Mouse (Mus musculus): ENCODE results near the gene Gpr68. TPM values are rescaled to one million over a fixed set of nuclear protein-coding genes. Genes with fewer than 3 reads are reported as not detected.
A peak's percentile ranks its signal among the peaks of the same experiment; 100 is the strongest.

Gene Gpr68
- 11.0 and 11.6 TPM in 2 replicates for polyA plus RNA-seq (2012; rRNA removed)

DNA sequence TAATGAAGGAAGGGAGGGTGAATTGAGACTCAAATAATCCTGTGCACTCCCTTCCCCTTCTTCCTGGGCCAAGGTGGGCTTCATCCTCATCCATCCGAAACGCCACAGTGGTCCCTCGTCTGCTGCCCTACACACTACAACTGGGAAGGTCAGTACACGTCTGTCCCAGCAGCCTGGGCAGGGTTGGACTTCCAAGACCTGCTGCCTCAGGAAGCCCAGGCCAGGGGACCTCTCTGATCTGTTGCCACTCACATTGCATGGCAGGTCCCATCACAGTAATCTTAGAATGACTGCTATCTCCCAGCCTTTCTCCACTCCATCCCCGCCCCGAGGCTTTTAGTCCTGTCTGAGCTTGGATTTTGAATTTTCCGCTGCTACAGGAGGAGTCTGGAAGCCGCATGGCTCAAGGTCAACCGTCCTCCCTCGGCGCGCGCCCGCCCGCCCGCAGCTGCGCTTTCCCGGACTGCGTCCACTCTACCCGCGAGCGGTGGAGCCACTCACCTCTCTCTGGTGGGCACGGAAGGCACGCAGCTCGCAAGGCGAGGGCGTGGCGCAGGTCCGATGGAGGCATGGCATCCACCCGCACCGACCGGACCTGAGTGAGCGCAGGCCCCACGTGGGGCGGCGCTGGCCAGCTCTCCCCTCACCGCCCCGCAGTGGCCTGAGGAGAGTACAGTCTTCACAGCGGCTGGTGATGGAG lies at the start of gene Gpr68:
Gene Gpr68 (minus strand): TSS at position 601 of the 700 bp plus-strand sequence.
- no peak within 1 kb of the TSS for H3K27ac ChIP-seq (ENCODE audit: insufficient read depth, low read length)
- TF ChIP-seq CTCF (IDR thresholded peaks at IDR 0.05; ENCODE audit: extremely low read depth, insufficient read depth, low read length): no peak
- no peak for TF ChIP-seq POLR2A (IDR thresholded peaks at IDR 0.05; ENCODE audit: extremely low read depth, insufficient read depth, low read length)

GRCm38 (mm10) chr12:100957257-100957656 lies 49.3 kb upstream of the Gpr68 start:
- Histone ChIP-seq H3K27ac (ENCODE audit: insufficient read depth, low read length) (no peak overlapping the region), H3K4me3 (ENCODE audit: insufficient read depth, low read length) (no peak overlapping the region), H3K4me1 (ENCODE audit: control insufficient read depth, insufficient read depth, low read length) (no peaks in the 10 kb centered on the region)
- TF ChIP-seq CTCF (IDR thresholded peaks at IDR 0.05; ENCODE audit: extremely low read depth, insufficient read depth, low read length) (no peak), POLR2A (IDR thresholded peaks at IDR 0.05; ENCODE audit: extremely low read depth, insufficient read depth, low read length) (no peak)

More for the DNA sequence above, at the start of gene Gpr68:
- peaks cover 9% of the 10 kb centered on the region for H3K4me1 ChIP-seq (ENCODE audit: control insufficient read depth, insufficient read depth, low read length)
- peak within 1 kb of the TSS; percentile 53 for H3K4me3 ChIP-seq (ENCODE audit: insufficient read depth, low read length)

- no peak overlapping the region for H3K4me3 ChIP-seq (ENCODE audit: insufficient read depth, low read length)
- no peak for TF ChIP-seq POLR2A (IDR thresholded peaks at IDR 0.05; ENCODE audit: extremely low read depth, insufficient read depth, low read length)
- no peak for TF ChIP-seq CTCF (IDR thresholded peaks at IDR 0.05; ENCODE audit: extremely low read depth, insufficient read depth, low read length)
- H3K27ac ChIP-seq (ENCODE audit: insufficient read depth, low read length): no peak overlapping the region
- no peaks in the 10 kb centered on the region for H3K4me1 ChIP-seq (ENCODE audit: control insufficient read depth, insufficient read depth, low read length)
Measured at GRCm38 (mm10) chr12:100956825-100957224, 48.8 kb upstream of the Gpr68 start.

DNA sequence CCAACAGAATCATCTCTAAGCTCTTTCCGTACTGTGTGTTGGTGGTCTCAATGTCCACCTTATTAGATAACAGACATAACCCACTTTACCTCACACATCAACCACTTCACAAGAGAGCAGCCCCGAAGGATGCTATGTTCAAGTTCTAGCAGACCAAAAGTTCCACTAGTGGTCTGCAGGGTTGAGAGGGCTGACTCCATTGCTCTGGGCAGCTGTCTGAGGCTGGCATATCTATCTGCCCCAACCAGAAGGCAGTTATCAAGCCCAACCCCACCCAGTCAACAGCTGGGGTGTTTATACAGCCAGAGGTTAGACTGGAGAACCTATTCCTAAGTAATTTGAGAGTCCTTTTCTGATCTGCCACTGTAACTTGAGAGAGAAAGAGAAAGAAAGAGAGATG lies 48.0 kb upstream of the Gpr68 start:
- Histone ChIP-seq H3K27ac (ENCODE audit: insufficient read depth, low read length) (no peak overlapping the region), H3K4me1 (ENCODE audit: control insufficient read depth, insufficient read depth, low read length) (no peaks in the 10 kb centered on the region), H3K4me3 (ENCODE audit: insufficient read depth, low read length) (no peak overlapping the region)
- TF ChIP-seq CTCF (IDR thresholded peaks at IDR 0.05; ENCODE audit: extremely low read depth, insufficient read depth, low read length) (no peak), POLR2A (IDR thresholded peaks at IDR 0.05; ENCODE audit: extremely low read depth, insufficient read depth, low read length) (no peak)

GRCm38 (mm10) chr12:100953926-100954325 lies 45.9 kb upstream of the Gpr68 start:
- no peak for TF ChIP-seq CTCF (IDR thresholded peaks at IDR 0.05; ENCODE audit: extremely low read depth, insufficient read depth, low read length)
- TF ChIP-seq POLR2A (IDR thresholded peaks at IDR 0.05; ENCODE audit: extremely low read depth, insufficient read depth, low read length): no peak
- no peaks in the 10 kb centered on the region for H3K4me1 ChIP-seq (ENCODE audit: control insufficient read depth, insufficient read depth, low read length)

GRCm38 (mm10) chr12:100952193-100952931 lies 44.4 kb upstream of the Gpr68 start:
- Histone ChIP-seq H3K27ac (ENCODE audit: insufficient read depth, low read length) (no peak overlapping the region), H3K4me1 (ENCODE audit: control insufficient read depth, insufficient read depth, low read length) (no peaks in the 10 kb centered on the region), H3K4me3 (ENCODE audit: insufficient read depth, low read length) (no peak overlapping the region)
- TF ChIP-seq CTCF (IDR thresholded peaks at IDR 0.05; ENCODE audit: extremely low read depth, insufficient read depth, low read length) (peak; percentile 76), POLR2A (IDR thresholded peaks at IDR 0.05; ENCODE audit: extremely low read depth, insufficient read depth, low read length) (no peak)

More at GRCm38 (mm10) chr12:100953926-100954325, 45.9 kb upstream of the Gpr68 start:
- no peak overlapping the region for H3K4me3 ChIP-seq (ENCODE audit: insufficient read depth, low read length)
- no peak overlapping the region for H3K27ac ChIP-seq (ENCODE audit: insufficient read depth, low read length)

DNA sequence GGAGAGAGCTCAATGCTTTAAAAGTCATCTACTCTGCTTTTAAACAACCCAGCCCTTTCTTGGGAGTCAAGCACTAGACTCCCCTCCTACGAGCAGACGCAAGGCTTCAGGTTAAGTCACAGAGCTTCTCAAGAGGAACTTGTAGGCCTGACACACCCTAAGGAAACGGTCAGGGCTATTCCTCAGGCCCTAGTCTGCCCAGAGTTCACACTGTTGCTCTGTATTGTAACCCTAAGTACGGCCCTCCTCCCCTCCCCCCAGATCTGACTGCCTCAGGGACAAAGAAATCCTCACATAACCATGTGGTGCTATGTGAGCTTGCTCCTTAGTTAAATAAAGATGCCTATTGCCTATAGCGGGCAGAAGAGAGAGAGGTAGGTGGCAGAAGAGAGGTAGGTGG lies 41.1 kb upstream of the Gpr68 start:
- Histone ChIP-seq H3K4me3 (ENCODE audit: insufficient read depth, low read length) (no peak overlapping the region), H3K4me1 (ENCODE audit: control insufficient read depth, insufficient read depth, low read length) (no peaks in the 10 kb centered on the region), H3K27ac (ENCODE audit: insufficient read depth, low read length) (no peak overlapping the region)
- TF ChIP-seq POLR2A (IDR thresholded peaks at IDR 0.05; ENCODE audit: extremely low read depth, insufficient read depth, low read length) (no peak), CTCF (IDR thresholded peaks at IDR 0.05; ENCODE audit: extremely low read depth, insufficient read depth, low read length) (no peak)

DNA sequence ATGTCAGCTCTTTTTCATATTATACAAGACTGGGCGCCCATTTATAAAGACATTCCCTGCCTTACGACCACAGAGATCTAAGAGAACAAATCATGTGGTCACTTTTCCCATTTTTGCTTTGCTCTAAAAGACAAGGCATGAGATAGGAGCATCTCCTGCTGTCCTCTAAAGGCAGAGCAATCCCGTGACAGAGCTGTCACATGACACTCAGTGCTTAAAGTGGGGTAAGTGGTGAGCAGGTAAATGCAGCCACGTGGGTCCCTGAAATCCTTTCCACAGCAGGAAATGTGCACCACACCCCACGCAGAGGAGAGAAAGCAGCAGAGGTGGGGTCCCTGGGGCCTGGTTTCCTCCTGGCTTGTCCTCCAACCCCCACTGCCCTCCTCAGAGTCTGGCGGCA lies 40.0 kb upstream of the Gpr68 start:
- Histone ChIP-seq H3K4me3 (ENCODE audit: insufficient read depth, low read length) (no peak overlapping the region), H3K27ac (ENCODE audit: insufficient read depth, low read length) (no peak overlapping the region), H3K4me1 (ENCODE audit: control insufficient read depth, insufficient read depth, low read length) (no peaks in the 10 kb centered on the region)
- TF ChIP-seq CTCF (IDR thresholded peaks at IDR 0.05; ENCODE audit: extremely low read depth, insufficient read depth, low read length) (no peak), POLR2A (IDR thresholded peaks at IDR 0.05; ENCODE audit: extremely low read depth, insufficient read depth, low read length) (no peak)

DNA sequence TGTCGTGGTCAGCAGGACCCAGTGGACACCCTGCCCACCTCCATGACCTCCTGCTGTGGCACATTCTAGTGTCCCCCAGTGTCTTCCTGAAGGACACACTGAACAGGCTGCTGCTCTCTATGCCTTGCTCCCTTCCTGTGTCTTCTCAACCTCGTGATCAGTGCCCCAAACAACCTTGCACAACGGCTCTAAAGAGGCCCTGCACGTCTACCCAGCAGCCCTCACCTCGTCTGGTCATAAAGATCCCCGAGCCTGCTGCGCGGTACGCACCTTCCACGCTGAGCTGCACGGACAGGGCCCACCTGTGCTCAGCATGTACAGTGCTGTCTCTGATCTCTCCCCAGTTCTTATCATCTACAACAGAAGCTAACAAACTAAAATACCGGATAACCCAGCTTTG lies 38.0 kb upstream of the Gpr68 start:
- no peak for TF ChIP-seq CTCF (IDR thresholded peaks at IDR 0.05; ENCODE audit: extremely low read depth, insufficient read depth, low read length)
- TF ChIP-seq POLR2A (IDR thresholded peaks at IDR 0.05; ENCODE audit: extremely low read depth, insufficient read depth, low read length): no peak
- Histone ChIP-seq H3K27ac (ENCODE audit: insufficient read depth, low read length) (no peak overlapping the region), H3K4me1 (ENCODE audit: control insufficient read depth, insufficient read depth, low read length) (no peaks in the 10 kb centered on the region)

DNA sequence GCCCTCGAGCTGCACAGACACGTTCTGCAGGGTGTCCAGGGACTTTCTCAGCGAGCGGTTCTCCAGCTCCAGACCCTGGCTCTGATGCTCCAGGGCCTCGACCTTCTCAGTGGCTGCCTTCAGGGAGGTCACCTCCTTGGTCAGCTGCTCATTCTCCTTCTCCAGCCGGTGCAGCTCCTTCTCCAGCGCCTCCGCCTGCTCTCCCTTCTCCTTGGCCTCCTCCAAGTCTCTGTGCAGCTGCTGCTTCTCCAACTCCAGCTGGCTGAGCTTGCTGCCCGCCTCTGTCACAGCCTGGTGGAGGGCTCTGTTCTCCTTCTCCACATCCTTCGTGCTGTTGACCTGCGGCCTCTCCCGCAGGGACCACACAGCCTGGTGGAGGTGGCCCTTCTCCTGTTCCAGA lies 37.5 kb upstream of the Gpr68 start:
- Histone ChIP-seq H3K4me1 (ENCODE audit: control insufficient read depth, insufficient read depth, low read length) (no peaks in the 10 kb centered on the region), H3K4me3 (ENCODE audit: insufficient read depth, low read length) (no peak overlapping the region), H3K27ac (ENCODE audit: insufficient read depth, low read length) (no peak overlapping the region)
- no peak for TF ChIP-seq CTCF (IDR thresholded peaks at IDR 0.05; ENCODE audit: extremely low read depth, insufficient read depth, low read length)
- no peak for TF ChIP-seq POLR2A (IDR thresholded peaks at IDR 0.05; ENCODE audit: extremely low read depth, insufficient read depth, low read length)

More for the DNA sequence above, 38.0 kb upstream of the Gpr68 start:
- H3K4me3 ChIP-seq (ENCODE audit: insufficient read depth, low read length): no peak overlapping the region

Data from cortical plate, adult 2 months (tissue).